Mouse (Mus musculus) midbrain, embryonic 15.5 days (tissue): ENCODE measurements around the gene Vmn2r80. TPM values are rescaled to one million over a fixed set of nuclear protein-coding genes. Genes with fewer than 3 reads are reported as not detected.

Experiments used
- polyA plus RNA-seq: library from polyadenylated mRNA; unstranded; fragments of >200 nt; fragmentation: Nextera tagmentation; extraction: Ambion mirVana; gene quantifications from 2 replicates; pipeline ENCODE4 v1.2.1, GENCODE M21; 2015

The Vmn2r80 gene
- polyA plus RNA-seq, 1 experiment from 2014 or later = not detected

Other genes with a start within 250 kb of the Vmn2r80 start
- not detected in 2 replicates for gene Olfr1354, start 235.6 kb upstream of the Vmn2r80 start, polyA plus RNA-seq
- not detected in 2 replicates for gene Olfr8, start 198.1 kb upstream of the Vmn2r80 start, polyA plus RNA-seq
- gene Olfr1353, start 185.5 kb upstream of the Vmn2r80 start, polyA plus RNA-seq = not detected in 2 replicates
- not detected in 2 replicates for gene Olfr1352, start 167.7 kb upstream of the Vmn2r80 start, polyA plus RNA-seq
- not detected in 2 replicates for gene Olfr1351, start 136.3 kb upstream of the Vmn2r80 start, polyA plus RNA-seq
- 0.86 and 1.0 TPM in 2 replicates for gene Olfr57, start 120.0 kb upstream of the Vmn2r80 start, polyA plus RNA-seq
- gene 2610008E11Rik, start 51.2 kb upstream of the Vmn2r80 start, polyA plus RNA-seq = 57.0 and 60.1 TPM in 2 replicates
- gene Vmn2r81, start 98.9 kb downstream of the Vmn2r80 start, polyA plus RNA-seq = not detected in 2 replicates
- gene Vmn2r82, start 207.8 kb downstream of the Vmn2r80 start, polyA plus RNA-seq = not detected in 2 replicates